12 mouse cellular contexts compared by ENCODE assay signal in genomic region chr9:63421096-63421736, GRCm38 (mm10). TPM values are rescaled to one million over a fixed set of nuclear protein-coding genes. Genes with fewer than 3 reads are reported as not detected.
A peak's percentile ranks its signal among the peaks of the same experiment; 100 is the strongest.
DNase-seq lines count a peak whose midpoint lies in the region; ATAC-seq and TF ChIP-seq lines count a peak whose summit lies in the region.
"Had no signal": no experiment of that assay in that cellular context is flagged by ENCODE, and none has a peak within 500 bp of the region (broad histone marks: within the 10 kb centered on the region; RNA-seq: fewer than 3 reads in every experiment).

No protein-coding gene starts in this region.

- DNase-seq in forebrain, postnatal 0 days = peak; percentile 33
- DNase-seq in kidney, postnatal 0 days (ENCODE audit: low spot score) = peak; percentile 76
- DNase-seq in 3134 (ENCODE audit: extremely low read depth, insufficient read length, low spot score) (peak; percentile 32), adipocyte (ENCODE audit: low spot score) (peak; percentile 12)
- no peak for DNase-seq in spleen, adult 12 weeks (ENCODE audit: low spot score)
- no peak for DNase-seq in spleen, postnatal 14 days (ENCODE audit: low spot score in 2 of 2)
- DNase-seq: lung, postnatal 4 days; spleen, adult 18-20 months had no signal

- no peaks in the 10 kb centered on the region for H3K4me1 ChIP-seq in forebrain, postnatal 0 days (ENCODE audit: insufficient read depth)
- peaks cover 11% of the 10 kb centered on the region for H3K4me1 ChIP-seq in forebrain, embryonic 12.5 days
- H3K4me1 ChIP-seq in kidney, postnatal 0 days (replicated peaks; ENCODE audit: insufficient read depth, low read length) = no peaks in the 10 kb centered on the region
- no peaks in the 10 kb centered on the region for H3K4me1 ChIP-seq in kidney, embryonic 14.5 days (ENCODE audit: control insufficient read depth, insufficient read depth, low read length)
- H3K4me1 ChIP-seq: heart, embryonic 10.5 days had no signal

- no peaks in the 10 kb centered on the region for H3K36me3 ChIP-seq in forebrain, postnatal 0 days (ENCODE audit: insufficient read depth)
- H3K36me3 ChIP-seq in forebrain, embryonic 12.5 days (replicated peaks) = no peaks in the 10 kb centered on the region
- no peaks in the 10 kb centered on the region for H3K36me3 ChIP-seq in kidney, postnatal 0 days (ENCODE audit: insufficient read depth, low read length)
- no peaks in the 10 kb centered on the region for H3K36me3 ChIP-seq in kidney, embryonic 14.5 days (ENCODE audit: control insufficient read depth, insufficient read depth, low read length)
- H3K36me3 ChIP-seq: heart, embryonic 10.5 days; limb, embryonic 13.5 days had no signal

- no peak overlapping the region for H3K4me2 ChIP-seq in forebrain, postnatal 0 days (ENCODE audit: low read depth)
- no peak overlapping the region for H3K4me2 ChIP-seq in forebrain, embryonic 12.5 days
- H3K4me2 ChIP-seq in kidney, postnatal 0 days (ENCODE audit: low read length) = no peak overlapping the region
- no peak overlapping the region for H3K4me2 ChIP-seq in kidney, embryonic 14.5 days (replicated peaks; ENCODE audit: low read depth, low read length)
- H3K4me2 ChIP-seq: limb, embryonic 13.5 days had no signal

- H3K27me3 ChIP-seq in forebrain, postnatal 0 days (ENCODE audit: insufficient read depth, low read length) = no peaks in the 10 kb centered on the region
- H3K27me3 ChIP-seq in forebrain, embryonic 12.5 days = peaks cover 3% of the 10 kb centered on the region; the same call in 1 of the 2 replicates
- H3K27me3 ChIP-seq in kidney, postnatal 0 days (ENCODE audit: insufficient read depth, low read length) = no peaks in the 10 kb centered on the region
- no peaks in the 10 kb centered on the region for H3K27me3 ChIP-seq in kidney, embryonic 14.5 days (ENCODE audit: control insufficient read depth, insufficient read depth, low read length)
- H3K27me3 ChIP-seq: limb, embryonic 13.5 days had no signal

- no peaks in the 10 kb centered on the region for H3K9me3 ChIP-seq in forebrain, postnatal 0 days (ENCODE audit: low read length)
- no peaks in the 10 kb centered on the region for H3K9me3 ChIP-seq in forebrain, embryonic 12.5 days
- no peaks in the 10 kb centered on the region for H3K9me3 ChIP-seq in kidney, postnatal 0 days (replicated peaks; ENCODE audit: low read length)
- H3K9me3 ChIP-seq in kidney, embryonic 14.5 days (ENCODE audit: control insufficient read depth, low read length) = no peaks in the 10 kb centered on the region
- H3K9me3 ChIP-seq: heart, embryonic 10.5 days; limb, embryonic 13.5 days had no signal

- ATAC-seq in forebrain, postnatal 0 days = no peak
- ATAC-seq in forebrain, embryonic 12.5 days (ENCODE audit: low FRiP score) = no peak
- no peak for ATAC-seq in kidney, postnatal 0 days (replicated peaks; ENCODE audit: low FRiP score, low read depth)
- ATAC-seq in kidney, embryonic 14.5 days (ENCODE audit: low FRiP score, low TSS enrichment) = no peak

- no peak overlapping the region for H3K27ac ChIP-seq in forebrain, postnatal 0 days (ENCODE audit: low read depth, low read length)
- no peak overlapping the region for H3K27ac ChIP-seq in forebrain, embryonic 12.5 days
- H3K27ac ChIP-seq in kidney, postnatal 0 days = no peak overlapping the region
- H3K27ac ChIP-seq in kidney, embryonic 14.5 days (ENCODE audit: low read depth, low read length) = no peak overlapping the region
- H3K27ac ChIP-seq: heart, embryonic 10.5 days; limb, embryonic 13.5 days had no signal

- H3K4me3 ChIP-seq in forebrain, postnatal 0 days (ENCODE audit: low read depth, low read length) = no peak overlapping the region
- H3K4me3 ChIP-seq in forebrain, embryonic 12.5 days (replicated peaks) = no peak overlapping the region
- H3K4me3 ChIP-seq in kidney, postnatal 0 days (replicated peaks; ENCODE audit: low read depth, low read length) = no peak overlapping the region
- H3K4me3 ChIP-seq in kidney, embryonic 14.5 days (ENCODE audit: low read length) = no peak overlapping the region
- H3K4me3 ChIP-seq: heart, embryonic 10.5 days; limb, embryonic 13.5 days had no signal

- WGBS in forebrain, postnatal 0 days = 66% methylated on average over 9 of the region's 9 CpGs
- WGBS in forebrain, embryonic 12.5 days = 67% methylated on average over 9 of the region's 9 CpGs
- 41% methylated on average over 9 of the region's 9 CpGs for WGBS in kidney, postnatal 0 days
- WGBS in kidney, embryonic 14.5 days = 57% methylated on average over 9 of the region's 9 CpGs

- no peak overlapping the region for H3K9ac ChIP-seq in forebrain, postnatal 0 days
- no peak overlapping the region for H3K9ac ChIP-seq in forebrain, embryonic 12.5 days
- H3K9ac ChIP-seq in kidney, postnatal 0 days (ENCODE audit: low read depth, low read length) = no peak overlapping the region
- H3K9ac ChIP-seq in kidney, embryonic 14.5 days (ENCODE audit: low read depth, low read length) = no peak overlapping the region
- H3K9ac ChIP-seq: limb, embryonic 13.5 days had no signal

- TF ChIP-seq CTCF in forebrain, postnatal 0 days (IDR thresholded peaks at IDR 0.05; ENCODE audit: low read depth) = peak; percentile 58
- peak; percentile 61 for TF ChIP-seq CTCF in kidney, postnatal 0 days (IDR thresholded peaks at IDR 0.05; ENCODE audit: low read depth)

RNA-seq across cellular contexts. Expression of gene 2300009A05Rik, which starts 22.2 kb away (rescaled TPM):
- total RNA-seq in forebrain, postnatal 0 days (2014; rRNA removed) = 23.0 and 28.8 TPM in 2 replicates
- 83.2 and 98.5 TPM in 2 replicates for polyA plus RNA-seq in forebrain, postnatal 0 days (2015; fragmentation: Nextera tagmentation; extraction: Ambion mirVana)
- polyA plus RNA-seq in forebrain, embryonic 12.5 days (2016; fragmentation: Nextera tagmentation; extraction: Ambion mirVana) = 51.2 and 53.4 TPM in 2 replicates
- 113 and 127 TPM in 2 replicates for polyA plus RNA-seq in kidney, postnatal 0 days (2015; fragmentation: Nextera tagmentation; extraction: Ambion mirVana)
- polyA plus RNA-seq in kidney, embryonic 14.5 days (2014; fragmentation: Nextera tagmentation; extraction: Ambion mirVana) = 55.1 and 56.4 TPM in 2 replicates

RNA-seq across cellular contexts. Expression of gene Map2k5, which starts 43.5 kb away (rescaled TPM):
- 16.4 and 21.1 TPM in 2 replicates for total RNA-seq in forebrain, postnatal 0 days (2014; rRNA removed)
- 33.1 and 37.7 TPM in 2 replicates for polyA plus RNA-seq in forebrain, postnatal 0 days (2015; fragmentation: Nextera tagmentation; extraction: Ambion mirVana)
- polyA plus RNA-seq in forebrain, embryonic 12.5 days (2016; fragmentation: Nextera tagmentation; extraction: Ambion mirVana) = 37.4 TPM in 2 replicates
- polyA plus RNA-seq in kidney, postnatal 0 days (2015; fragmentation: Nextera tagmentation; extraction: Ambion mirVana) = 29.5 and 31.4 TPM in 2 replicates
- polyA plus RNA-seq in kidney, embryonic 14.5 days (2014; fragmentation: Nextera tagmentation; extraction: Ambion mirVana) = 35.3 and 40.3 TPM in 2 replicates

Comparison
In these comparisons a context has a peak if more than half of its experiments do, and no peak if none do; other contexts are left out.
1. DNase-seq: peak in forebrain, postnatal 0 days (single experiment), kidney, postnatal 0 days (single experiment), 3134 (single experiment) and adipocyte (single experiment); none in spleen, adult 12 weeks (single experiment) and spleen, postnatal 14 days (0 of 2).